Mouse (Mus musculus): Measurements from ENCODE around the gene Vstm5. TPM values are rescaled to one million over a fixed set of nuclear protein-coding genes. Genes with fewer than 3 reads are reported as not detected.
"Not testable (repeated sequence)": the region's sequence is repeated elsewhere in the genome, so short reads cannot be mapped to it uniquely, and the experiment has no call there.

Vstm5 gene
- polyA plus RNA-seq, 1 experiment from 2014 or later = 0.25 TPM

- no peak for ATAC-seq (ENCODE audit: insufficient read depth)
- Histone ChIP-seq H3K9me3 (replicated peaks) (no peaks in the 10 kb centered on the region), H3K36me3 (replicated peaks) (0 out of 2 replicates have a peak, but pooled peaks cover 3% of the 10 kb centered on the region), H3K4me3 (replicated peaks) (no peak overlapping the region), H3K27ac (replicated peaks) (no peak overlapping the region), H3K4me1 (replicated peaks) (no peaks in the 10 kb centered on the region), H3K4me2 (no peak overlapping the region), H3K27me3 (no peaks in the 10 kb centered on the region), H3K9ac (no peak overlapping the region)
- 69% methylated on average over 7 of the region's 7 CpGs for WGBS (ENCODE audit: insufficient replicate concordance)
Measured at GRCm38 (mm10) chr9:15297112-15297511, 58.3 kb downstream of the Vstm5 start.

- Histone ChIP-seq H3K4me1 (replicated peaks) (no peaks in the 10 kb centered on the region), H3K27me3 (no peaks in the 10 kb centered on the region), H3K4me2 (no peak overlapping the region), H3K27ac (replicated peaks) (no peak overlapping the region), H3K36me3 (replicated peaks) (0 out of 2 replicates have a peak, but pooled peaks cover 3% of the 10 kb centered on the region), H3K4me3 (replicated peaks) (no peak overlapping the region), H3K9ac (no peak overlapping the region), H3K9me3 (replicated peaks) (no peaks in the 10 kb centered on the region)
- ATAC-seq (ENCODE audit: insufficient read depth) = no peak
- WGBS (ENCODE audit: insufficient replicate concordance) = 22% methylated on average over 2 of the region's 2 CpGs
Measured at GRCm38 (mm10) chr9:15298451-15298850, 59.6 kb downstream of the Vstm5 start.

- Histone ChIP-seq H3K27ac (replicated peaks) (no peak overlapping the region), H3K9ac (no peak overlapping the region), H3K4me1 (replicated peaks) (peaks cover 3% of the 10 kb centered on the region), H3K9me3 (replicated peaks) (no peaks in the 10 kb centered on the region), H3K4me3 (replicated peaks) (no peak overlapping the region), H3K36me3 (replicated peaks) (0 out of 2 replicates have a peak, but pooled peaks cover 3% of the 10 kb centered on the region), H3K27me3 (no peaks in the 10 kb centered on the region), H3K4me2 (no peak overlapping the region)
- WGBS (ENCODE audit: insufficient replicate concordance) = 61% methylated on average over 5 of the region's 5 CpGs
- ATAC-seq (ENCODE audit: insufficient read depth) = no peak
Measured at GRCm38 (mm10) chr9:15300056-15300455, 61.2 kb downstream of the Vstm5 start.

- no peak overlapping the region for H3K9ac ChIP-seq
- H3K4me2 ChIP-seq = peak overlapping the region; percentile 21
- H3K27ac ChIP-seq (replicated peaks) = peak overlapping the region; percentile 0
- no peaks in the 10 kb centered on the region for H3K27me3 ChIP-seq
- no peak overlapping the region for H3K4me3 ChIP-seq (replicated peaks)
- WGBS (ENCODE audit: insufficient replicate concordance) = 38% methylated on average over 6 of the region's 6 CpGs
- peak; percentile 9; the same call in 1 of the 2 replicates for ATAC-seq (ENCODE audit: insufficient read depth)
- peaks cover 12% of the 10 kb centered on the region for H3K4me1 ChIP-seq (replicated peaks)
- H3K9me3 ChIP-seq (replicated peaks) = no peaks in the 10 kb centered on the region
- no peaks in the 10 kb centered on the region for H3K36me3 ChIP-seq (replicated peaks)
Measured at GRCm38 (mm10) chr9:15301399-15301798, 62.6 kb downstream of the Vstm5 start.

GRCm38 (mm10) chr9:15302006-15302405 is 63.2 kb downstream of the Vstm5 start:
- not testable (repeated sequence) for ATAC-seq (ENCODE audit: insufficient read depth); H3K4me2 ChIP-seq; H3K36me3 ChIP-seq (replicated peaks); H3K9me3 ChIP-seq (replicated peaks); H3K9ac ChIP-seq; H3K4me3 ChIP-seq (replicated peaks); H3K27me3 ChIP-seq; H3K27ac ChIP-seq (replicated peaks)
- H3K4me1 ChIP-seq (replicated peaks) = peaks cover 16% of the 10 kb centered on the region
- WGBS (ENCODE audit: insufficient replicate concordance) = 61% methylated on average over 6 of the region's 6 CpGs

- Histone ChIP-seq H3K4me1 (replicated peaks) (peaks cover 25% of the 10 kb centered on the region), H3K27me3 (no peaks in the 10 kb centered on the region), H3K9me3 (replicated peaks) (no peaks in the 10 kb centered on the region), H3K9ac (no peak overlapping the region), H3K4me3 (replicated peaks) (no peak overlapping the region), H3K4me2 (no peak overlapping the region), H3K27ac (replicated peaks) (no peak overlapping the region), H3K36me3 (replicated peaks) (0 out of 2 replicates have a peak, but pooled peaks cover 5% of the 10 kb centered on the region)
- 66% methylated on average over 2 of the region's 2 CpGs for WGBS (ENCODE audit: insufficient replicate concordance)
- ATAC-seq (ENCODE audit: insufficient read depth) = no peak
Measured at GRCm38 (mm10) chr9:15302881-15303280, 64.0 kb downstream of the Vstm5 start.

GRCm38 (mm10) chr9:15305503-15306397 is 66.9 kb downstream of the Vstm5 start, which contains the start of gene Taf1d:
Gene Taf1d (plus strand): TSS chr9:15306214.
- Histone ChIP-seq H3K4me2 (peak within 1 kb of the TSS; percentile 87), H3K4me1 (replicated peaks) (peaks cover 47% of the 10 kb centered on the region), H3K9me3 (replicated peaks) (no peaks in the 10 kb centered on the region), H3K27me3 (no peaks in the 10 kb centered on the region), H3K27ac (replicated peaks) (peak within 1 kb of the TSS; percentile 89), H3K36me3 (replicated peaks) (peaks cover 31% of the 10 kb centered on the region), H3K4me3 (replicated peaks) (peak within 1 kb of the TSS; percentile 71), H3K9ac (peak within 1 kb of the TSS; percentile 82)
- ATAC-seq (ENCODE audit: insufficient read depth) = peak; percentile 91
- WGBS (ENCODE audit: insufficient replicate concordance) = 8% methylated on average over 45 of the region's 45 CpGs

GRCm38 (mm10) chr9:15306398-15307119 is 67.7 kb downstream of the Vstm5 start, which contains the start of gene 4931406C07Rik:
Gene 4931406C07Rik (minus strand): TSS chr9:15306448.
- whole genome bisulfite sequencing (ENCODE audit: insufficient replicate concordance) = under 1% methylated on average over 35 of the region's 35 CpGs
- Histone ChIP-seq H3K4me1 (replicated peaks) (peaks cover 47% of the 10 kb centered on the region), H3K9me3 (replicated peaks) (no peaks in the 10 kb centered on the region), H3K27me3 (no peaks in the 10 kb centered on the region), H3K36me3 (replicated peaks) (peaks cover 36% of the 10 kb centered on the region), H3K4me2 (peak within 1 kb of the TSS; percentile 87), H3K27ac (replicated peaks) (peak within 1 kb of the TSS; percentile 89), H3K4me3 (replicated peaks) (peak within 1 kb of the TSS; percentile 71), H3K9ac (peak within 1 kb of the TSS; percentile 82)
- ATAC-seq (ENCODE audit: insufficient read depth) = peak; percentile 50

GRCm38 (mm10) chr9:15307257-15307656 is 68.4 kb downstream of the Vstm5 start:
- WGBS (ENCODE audit: insufficient replicate concordance) = 5% methylated on average over 6 of the region's 6 CpGs
- peaks cover 43% of the 10 kb centered on the region for H3K36me3 ChIP-seq (replicated peaks)
- peak overlapping the region; percentile 82 for H3K9ac ChIP-seq
- no peak for ATAC-seq (ENCODE audit: insufficient read depth)
- peak overlapping the region; percentile 87 for H3K4me2 ChIP-seq
- no peaks in the 10 kb centered on the region for H3K9me3 ChIP-seq (replicated peaks)
- H3K4me3 ChIP-seq (replicated peaks) = peak overlapping the region; percentile 71
- peaks cover 50% of the 10 kb centered on the region for H3K4me1 ChIP-seq (replicated peaks)
- H3K27me3 ChIP-seq = no peaks in the 10 kb centered on the region
- H3K27ac ChIP-seq (replicated peaks) = no peak overlapping the region

- peaks cover 50% of the 10 kb centered on the region for H3K36me3 ChIP-seq (replicated peaks)
- no peaks in the 10 kb centered on the region for H3K9me3 ChIP-seq (replicated peaks)
- no peak overlapping the region for H3K4me3 ChIP-seq (replicated peaks)
- peaks cover 50% of the 10 kb centered on the region for H3K4me1 ChIP-seq (replicated peaks)
- H3K27ac ChIP-seq (replicated peaks) = no peak overlapping the region
- H3K27me3 ChIP-seq = no peaks in the 10 kb centered on the region
- no peak overlapping the region for H3K9ac ChIP-seq
- no peak for ATAC-seq (ENCODE audit: insufficient read depth)
- H3K4me2 ChIP-seq = peak overlapping the region; percentile 28; the same call in 1 of the 2 replicates
- WGBS (ENCODE audit: insufficient replicate concordance) = 40% methylated on average over 2 of the region's 2 CpGs
Measured at GRCm38 (mm10) chr9:15308254-15308653, 69.4 kb downstream of the Vstm5 start.
